Mouse (Mus musculus) embryonic facial prominence, embryonic 10.5 days (tissue): ENCODE results near the gene Phf20. TPM values are rescaled to one million over a fixed set of nuclear protein-coding genes. Genes with fewer than 3 reads are reported as not detected.
"Not testable (repeated sequence)": the region's sequence is repeated elsewhere in the genome, so short reads cannot be mapped to it uniquely, and the experiment has no call there.

Experiments used
- DNase-seq: peaks from one replicate; pipeline ENCODE4 v3.0.0-alpha.2; 2017; ENCODE audit warnings: low spot score
- H3K27ac ChIP-seq: fragments of 300-500 bp; sonication (generic); replicated peaks from 2 replicates; pipeline ENCODE4 v1.5.1; 2016; ENCODE audit warnings: mild to moderate bottlenecking
- H3K27me3 ChIP-seq: fragments of 300-500 bp; sonication (generic); replicated peaks from 2 replicates; pipeline ENCODE4 v1.6.1; 2016; ENCODE audit warnings: low read depth, mild to moderate bottlenecking; ENCODE audit not compliant: poor library complexity, severe bottlenecking
- H3K36me3 ChIP-seq: fragments of 300-500 bp; sonication (generic); replicated peaks from 2 replicates; pipeline ENCODE4 v1.6.1; 2016; ENCODE audit warnings: mild to moderate bottlenecking, moderate library complexity
- H3K4me1 ChIP-seq: fragments of 300-500 bp; sonication (generic); 2 replicates; pipeline ENCODE4 v1.6.1; 2016
- H3K4me3 ChIP-seq: fragments of 300-500 bp; sonication (generic); 2 replicates; pipeline ENCODE4 v1.5.1; 2016; ENCODE audit warnings: mild to moderate bottlenecking, moderate library complexity
- H3K9me3 ChIP-seq: fragments of 300-500 bp; sonication (generic); 2 replicates; pipeline ENCODE4 v1.6.1; 2016; ENCODE audit warnings: mild to moderate bottlenecking
- WGBS: fragments of 180-500 bp; shearing (Covaris S2); methylation state at CpG from one replicate; pipeline ENCODE4 v1.1.7; 2016; 5-methylcytosine and 5-hydroxymethylcytosine counted together
- polyA plus RNA-seq: library from polyadenylated mRNA; unstranded; fragments of >200 nt; fragmentation: Nextera tagmentation; extraction: Ambion mirVana; gene quantifications from 2 replicates; pipeline ENCODE4 v1.2.1, GENCODE M21; 2016

Phf20 gene
- polyA plus RNA-seq, 1 experiment from 2014 or later = 70.3 TPM

DNA sequence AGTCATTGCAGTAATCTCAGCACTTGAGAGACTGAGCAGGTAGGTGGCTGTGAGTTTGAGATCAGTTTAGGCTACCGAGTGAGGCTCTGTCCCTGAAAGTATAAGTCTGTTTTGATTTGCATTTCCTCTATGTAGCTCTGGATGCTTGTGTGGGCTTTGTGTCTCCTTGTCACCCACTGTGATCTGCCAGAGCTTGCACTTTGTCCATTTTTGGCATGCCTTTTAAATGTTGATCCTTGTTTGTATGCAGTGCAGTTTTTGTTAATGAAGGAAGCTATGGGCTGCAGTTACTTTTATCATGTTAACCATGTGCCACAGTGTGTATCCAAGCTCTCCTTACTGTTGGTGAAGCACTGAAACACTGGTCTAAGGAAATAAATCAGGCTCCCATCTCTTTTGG, 21.5 kb downstream of the Phf20 start:
- no peak for DNase-seq
- H3K27me3 ChIP-seq = no peaks in the 10 kb centered on the region
- 82% methylated on average over 1 of the region's 1 CpGs for WGBS
- H3K4me3 ChIP-seq = no peak overlapping the region
- H3K27ac ChIP-seq = no peak overlapping the region
- H3K4me1 ChIP-seq = no peaks in the 10 kb centered on the region
- peaks cover 56% of the 10 kb centered on the region for H3K36me3 ChIP-seq
- no peaks in the 10 kb centered on the region for H3K9me3 ChIP-seq

DNA sequence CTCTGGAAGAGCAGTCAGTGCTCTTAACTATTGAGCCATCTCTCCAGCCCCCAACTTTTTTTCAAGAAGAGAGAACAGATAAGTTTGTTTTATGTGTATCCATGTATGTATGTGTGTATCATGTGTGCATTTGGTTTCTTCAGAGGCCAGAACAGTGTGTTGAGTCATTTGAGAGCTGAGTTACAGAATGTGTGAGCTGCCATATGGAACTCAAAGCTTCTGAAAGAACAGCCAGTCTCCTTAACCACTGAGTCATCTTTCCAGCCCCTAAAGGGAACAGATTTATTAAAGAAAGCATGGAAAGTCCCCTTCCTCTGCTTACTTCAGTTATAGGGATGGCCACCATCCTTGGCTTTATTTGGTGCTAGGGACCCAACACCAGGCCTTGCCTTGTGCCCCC, 25.8 kb downstream of the Phf20 start:
- H3K36me3 ChIP-seq = peaks cover 71% of the 10 kb centered on the region
- no peak overlapping the region for H3K4me3 ChIP-seq
- H3K27me3 ChIP-seq = no peaks in the 10 kb centered on the region
- H3K9me3 ChIP-seq = no peaks in the 10 kb centered on the region
- no peak overlapping the region for H3K27ac ChIP-seq
- no peak for DNase-seq
- H3K4me1 ChIP-seq = no peaks in the 10 kb centered on the region

DNA sequence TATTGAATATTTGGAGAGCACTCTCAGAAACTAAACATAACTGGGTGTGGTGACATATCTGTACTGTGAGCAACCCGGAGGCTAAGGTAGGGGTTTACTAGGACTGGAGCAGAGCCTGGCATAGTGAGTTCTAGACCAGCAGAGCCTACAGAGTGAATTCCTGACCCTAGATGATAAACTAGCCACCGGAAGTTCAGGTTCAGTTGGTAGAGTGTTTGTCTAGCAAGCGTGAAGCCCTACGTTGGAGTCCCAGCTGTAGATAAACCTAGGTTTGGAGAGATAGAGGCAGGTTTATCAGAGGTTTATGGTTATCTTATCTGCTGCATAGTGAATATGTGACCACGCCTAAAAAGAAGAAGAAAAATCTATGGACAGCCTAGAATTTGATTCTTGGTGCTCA, 27.8 kb downstream of the Phf20 start:
- Histone ChIP-seq H3K27ac (no peak overlapping the region), H3K4me3 (no peak overlapping the region), H3K4me1 (no peaks in the 10 kb centered on the region), H3K27me3 (no peaks in the 10 kb centered on the region), H3K36me3 (peaks cover 80% of the 10 kb centered on the region), H3K9me3 (no peaks in the 10 kb centered on the region)
- DNase-seq = no peak
- 93% methylated on average over 5 of the region's 5 CpGs for WGBS

DNA sequence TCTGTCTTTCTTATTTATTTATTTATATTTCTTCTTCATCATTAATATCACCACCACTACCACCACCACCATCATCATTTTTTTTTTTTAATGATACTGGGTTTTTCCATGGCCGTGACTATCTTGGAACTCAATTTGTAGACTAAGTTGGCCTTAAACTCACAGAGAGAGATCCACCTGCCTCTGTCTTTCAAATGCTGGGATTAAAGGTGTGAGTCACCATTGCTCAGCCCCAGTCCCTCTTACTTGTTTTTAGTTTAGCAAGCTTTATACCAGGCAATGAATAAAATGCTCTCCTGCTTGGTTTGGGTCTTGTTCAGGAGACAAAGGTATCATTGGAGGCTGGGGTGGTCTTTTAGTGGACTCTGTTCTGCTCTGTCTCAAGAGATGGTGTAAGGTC, 31.4 kb downstream of the Phf20 start:
- DNase-seq = no peak
- H3K4me3 ChIP-seq = no peak overlapping the region
- no peak overlapping the region for H3K27ac ChIP-seq
- WGBS = 92% methylated on average over 1 of the region's 1 CpGs
- peaks cover 4% of the 10 kb centered on the region for H3K4me1 ChIP-seq
- H3K36me3 ChIP-seq = peaks cover 94% of the 10 kb centered on the region
- no peaks in the 10 kb centered on the region for H3K27me3 ChIP-seq
- no peaks in the 10 kb centered on the region for H3K9me3 ChIP-seq

DNA sequence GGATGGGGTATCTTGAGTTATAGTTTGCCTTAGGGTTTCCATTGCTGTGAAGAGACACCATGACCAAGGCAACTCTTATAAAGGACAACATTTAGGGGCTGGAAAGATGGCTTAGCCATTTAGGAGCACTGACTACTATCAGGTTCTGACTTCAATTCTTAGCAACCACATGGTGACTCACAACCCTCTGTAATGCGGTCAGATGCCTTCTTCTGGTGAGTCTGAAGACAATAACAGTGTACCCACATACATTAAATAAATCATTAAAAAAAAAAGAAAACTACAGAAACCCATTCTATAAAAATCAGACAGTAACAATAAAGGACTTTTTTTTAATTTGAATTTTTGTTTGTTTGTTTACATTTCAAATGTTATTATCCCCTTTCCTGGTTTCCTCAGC, 32.9 kb downstream of the Phf20 start:
- Histone ChIP-seq H3K27me3 (no peaks in the 10 kb centered on the region), H3K27ac (no peak overlapping the region), H3K9me3 (no peaks in the 10 kb centered on the region), H3K4me3 (no peak overlapping the region), H3K36me3 (peaks cover 85% of the 10 kb centered on the region), H3K4me1 (peaks cover 16% of the 10 kb centered on the region)
- DNase-seq = no peak
- 96% methylated on average over 1 of the region's 1 CpGs for WGBS

DNA sequence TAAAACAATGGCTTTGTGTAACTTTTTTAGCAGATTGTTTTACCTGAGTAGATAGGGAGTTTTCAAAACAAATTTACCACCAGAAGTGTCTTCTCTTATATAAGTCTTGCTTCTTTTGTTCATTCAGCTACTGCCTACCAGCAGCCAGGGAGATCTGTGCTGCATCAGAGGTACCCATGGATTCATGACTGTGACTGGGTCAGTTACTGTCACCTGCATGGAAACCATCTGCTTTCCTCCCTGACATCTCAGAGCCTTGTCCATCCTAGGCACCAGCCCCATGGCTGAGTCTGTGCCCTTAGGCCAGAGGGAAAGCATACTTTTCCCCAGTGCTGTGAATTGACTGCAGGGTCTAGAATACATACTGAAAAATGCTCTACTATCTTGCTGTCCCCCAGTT, 35.1 kb downstream of the Phf20 start:
- Histone ChIP-seq H3K36me3 (peaks cover 83% of the 10 kb centered on the region), H3K9me3 (no peaks in the 10 kb centered on the region), H3K4me1 (peaks cover 25% of the 10 kb centered on the region), H3K4me3 (no peak overlapping the region), H3K27me3 (no peaks in the 10 kb centered on the region), H3K27ac (no peak overlapping the region)
- DNase-seq = no peak

DNA sequence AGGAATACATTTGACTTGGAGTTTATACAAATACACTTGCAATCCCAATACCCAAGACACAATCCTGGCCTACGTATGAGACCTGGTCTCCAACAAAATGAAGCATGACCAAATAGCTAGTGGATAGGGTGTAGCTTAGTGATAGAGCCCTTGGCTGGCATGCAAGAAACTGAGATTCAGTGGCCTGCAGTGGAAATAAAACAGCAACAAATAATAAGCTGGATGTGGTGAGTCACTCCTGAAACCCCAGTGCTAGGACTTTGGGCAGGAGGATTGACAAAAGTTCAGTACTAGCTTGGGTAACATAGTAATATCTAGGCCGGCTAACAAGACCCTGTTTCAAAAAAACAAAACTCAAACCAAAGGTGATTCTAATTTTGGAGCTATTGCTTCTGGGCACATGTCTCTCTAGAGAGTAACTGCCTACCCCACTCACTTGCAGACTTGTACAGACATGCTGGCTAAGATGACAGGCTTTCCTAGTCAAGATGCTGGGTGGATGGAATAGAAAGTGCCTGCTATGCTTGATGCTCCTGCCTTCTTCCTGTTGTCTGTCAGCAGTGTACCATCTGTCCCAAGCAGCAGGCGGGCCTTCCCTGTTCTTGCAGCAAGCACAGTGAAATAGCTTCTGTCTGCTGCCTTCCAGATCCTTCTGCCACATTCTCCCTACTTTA, 37.1 kb downstream of the Phf20 start:
- WGBS = 51% methylated on average over 3 of the region's 3 CpGs
- Histone ChIP-seq H3K27ac (peak overlapping the region; percentile 63), H3K9me3 (no peaks in the 10 kb centered on the region), H3K27me3 (no peaks in the 10 kb centered on the region), H3K36me3 (peaks cover 80% of the 10 kb centered on the region), H3K4me1 (peaks cover 25% of the 10 kb centered on the region), H3K4me3 (no peak overlapping the region)
- DNase-seq = peak; percentile 19

DNA sequence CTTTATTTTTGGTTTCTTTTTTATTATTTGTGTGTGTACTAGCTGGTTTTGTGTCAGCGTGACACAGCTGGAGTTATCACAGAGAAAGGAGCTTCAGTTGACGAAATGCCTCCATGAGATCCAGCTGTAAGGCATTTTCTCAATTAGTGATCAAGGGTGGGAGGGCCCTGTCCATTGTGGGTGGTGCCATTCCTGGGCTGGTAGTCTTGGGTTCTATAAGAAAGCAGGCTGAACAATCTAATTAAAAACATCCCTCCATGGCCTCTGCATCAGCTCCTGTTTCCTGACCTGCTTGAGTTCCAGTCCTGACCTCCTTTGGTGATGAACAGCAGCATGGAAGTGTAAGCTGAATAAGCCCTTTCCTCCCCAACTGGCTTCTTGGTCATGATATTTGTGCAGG, 37.8 kb downstream of the Phf20 start:
- H3K4me3 ChIP-seq, H3K27ac ChIP-seq, H3K27me3 ChIP-seq, H3K9me3 ChIP-seq: not testable (repeated sequence)
- WGBS = 26% methylated on average over 2 of the region's 2 CpGs
- Histone ChIP-seq H3K4me1 (peaks cover 25% of the 10 kb centered on the region), H3K36me3 (peaks cover 77% of the 10 kb centered on the region)
- peak; percentile 65 for DNase-seq

DNA sequence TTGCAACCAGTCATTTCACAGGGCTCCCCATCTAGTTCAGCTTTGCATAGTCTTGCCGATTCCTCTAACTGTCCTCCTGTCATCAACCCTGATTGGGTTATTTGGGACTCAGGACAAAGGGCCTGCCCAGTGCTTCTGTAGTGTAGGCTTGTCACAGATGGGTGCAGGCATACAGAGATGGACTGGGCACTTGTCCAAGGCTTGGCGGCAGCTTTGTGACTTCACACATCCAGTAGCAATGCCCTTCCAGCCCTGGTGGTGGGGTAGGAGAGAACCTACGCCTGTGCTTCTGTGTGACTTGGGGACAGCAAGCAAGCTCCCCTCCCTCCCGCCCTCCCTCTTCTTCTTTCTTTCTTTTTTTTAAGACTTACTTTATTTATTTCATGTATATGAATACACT, 39.6 kb downstream of the Phf20 start:
- Histone ChIP-seq H3K4me1 (peaks cover 25% of the 10 kb centered on the region), H3K27ac (no peak overlapping the region), H3K9me3 (no peaks in the 10 kb centered on the region), H3K27me3 (no peaks in the 10 kb centered on the region), H3K36me3 (peaks cover 80% of the 10 kb centered on the region), H3K4me3 (no peak overlapping the region)
- WGBS = 88% methylated on average over 4 of the region's 4 CpGs
- DNase-seq = no peak

DNA sequence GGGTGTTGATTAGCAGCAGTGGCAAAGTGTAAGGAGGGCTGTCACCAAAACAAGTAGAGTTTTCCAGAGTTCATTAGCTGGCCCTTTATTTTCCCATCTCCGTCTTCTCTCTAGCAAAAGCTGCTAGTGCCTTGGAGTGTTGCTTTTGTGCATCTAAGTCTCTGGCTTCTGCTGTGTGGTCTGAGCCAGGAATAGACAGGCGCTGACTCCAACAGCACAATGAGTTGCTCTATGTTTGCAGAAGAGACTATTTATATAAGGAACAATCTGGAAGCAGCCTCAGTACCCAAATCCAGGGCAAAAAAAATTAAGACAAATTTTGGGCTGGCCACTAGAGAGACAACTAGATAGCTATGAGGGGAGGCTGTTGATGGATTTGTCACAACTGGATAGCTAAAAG, 45.4 kb downstream of the Phf20 start:
- Histone ChIP-seq H3K36me3 (peaks cover 80% of the 10 kb centered on the region), H3K4me1 (peaks cover 12% of the 10 kb centered on the region; the same call in 1 of the 2 replicates), H3K9me3 (no peaks in the 10 kb centered on the region), H3K27ac (no peak overlapping the region), H3K27me3 (no peaks in the 10 kb centered on the region), H3K4me3 (no peak overlapping the region)
- DNase-seq = no peak
- WGBS = 93% methylated on average over 2 of the region's 2 CpGs

DNA sequence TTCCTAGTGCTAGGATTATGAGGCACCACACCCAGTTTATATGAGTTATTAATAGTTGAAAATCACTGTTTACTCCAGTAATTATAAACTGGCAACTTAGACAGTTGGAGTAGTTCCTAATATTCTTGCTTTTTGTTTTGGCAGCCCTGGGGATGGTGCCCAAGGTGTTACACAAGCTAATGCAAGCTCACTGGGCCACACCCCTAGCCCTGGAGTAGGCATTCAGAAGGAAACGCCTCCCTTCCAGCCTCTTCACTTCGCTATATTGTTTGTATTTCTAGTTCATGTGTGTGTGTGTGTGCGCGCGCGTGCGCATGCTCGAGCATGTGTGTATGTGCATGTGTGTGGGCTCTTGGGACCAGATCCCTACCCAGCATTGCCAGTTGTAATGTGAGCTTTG, 46.7 kb downstream of the Phf20 start:
- Histone ChIP-seq H3K4me1 (peaks cover 12% of the 10 kb centered on the region; the same call in 1 of the 2 replicates), H3K36me3 (peaks cover 84% of the 10 kb centered on the region), H3K27ac (no peak overlapping the region), H3K9me3 (no peaks in the 10 kb centered on the region), H3K27me3 (no peaks in the 10 kb centered on the region), H3K4me3 (no peak overlapping the region)
- 93% methylated on average over 8 of the region's 8 CpGs for WGBS
- DNase-seq = no peak

DNA sequence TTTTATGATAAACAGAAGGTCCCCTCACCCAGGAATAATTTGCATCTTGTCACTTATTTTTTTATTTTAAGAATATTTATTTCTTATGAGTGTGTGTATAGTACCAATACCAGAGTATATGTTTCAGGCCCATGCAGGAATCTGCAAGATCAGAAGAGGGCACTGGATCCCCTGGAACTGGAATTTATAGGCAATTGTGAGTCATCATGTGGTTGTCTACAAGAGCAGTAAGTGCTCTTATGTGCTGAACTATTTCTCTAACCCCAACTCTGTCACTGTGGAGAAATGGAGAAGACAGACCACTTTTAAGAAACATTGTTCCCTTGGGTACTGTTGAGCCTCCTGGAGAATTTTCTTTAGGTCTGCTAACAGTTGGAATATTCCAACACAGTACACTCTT, 51.3 kb downstream of the Phf20 start:
- no peak overlapping the region for H3K4me3 ChIP-seq
- no peak for DNase-seq
- no peaks in the 10 kb centered on the region for H3K27me3 ChIP-seq
- H3K9me3 ChIP-seq = no peaks in the 10 kb centered on the region
- H3K27ac ChIP-seq = no peak overlapping the region
- H3K36me3 ChIP-seq = peaks cover 83% of the 10 kb centered on the region
- H3K4me1 ChIP-seq = peaks cover 12% of the 10 kb centered on the region; the same call in 1 of the 2 replicates

DNA sequence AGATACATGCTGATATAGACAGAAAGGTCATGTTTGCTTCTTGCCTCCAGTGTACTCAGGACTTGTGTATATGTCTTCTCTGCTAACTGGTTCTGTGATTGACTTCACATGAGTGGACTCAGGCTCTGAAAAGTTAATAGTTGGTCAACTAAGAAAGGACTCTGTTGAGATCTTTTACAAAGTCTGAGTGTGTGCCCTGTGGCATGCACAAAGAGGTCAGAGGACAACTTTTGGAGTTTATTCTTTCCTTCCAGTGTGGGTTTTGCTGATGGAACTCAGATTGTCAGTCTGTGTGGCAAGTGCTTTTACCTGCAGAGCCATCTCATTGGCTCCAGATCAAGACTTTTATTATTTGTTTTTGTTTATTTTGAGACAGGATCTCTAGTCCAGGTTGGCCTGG, 54.5 kb downstream of the Phf20 start:
- H3K4me1 ChIP-seq = peaks cover 6% of the 10 kb centered on the region; the same call in 1 of the 2 replicates
- H3K36me3 ChIP-seq = peaks cover 88% of the 10 kb centered on the region

DNA sequence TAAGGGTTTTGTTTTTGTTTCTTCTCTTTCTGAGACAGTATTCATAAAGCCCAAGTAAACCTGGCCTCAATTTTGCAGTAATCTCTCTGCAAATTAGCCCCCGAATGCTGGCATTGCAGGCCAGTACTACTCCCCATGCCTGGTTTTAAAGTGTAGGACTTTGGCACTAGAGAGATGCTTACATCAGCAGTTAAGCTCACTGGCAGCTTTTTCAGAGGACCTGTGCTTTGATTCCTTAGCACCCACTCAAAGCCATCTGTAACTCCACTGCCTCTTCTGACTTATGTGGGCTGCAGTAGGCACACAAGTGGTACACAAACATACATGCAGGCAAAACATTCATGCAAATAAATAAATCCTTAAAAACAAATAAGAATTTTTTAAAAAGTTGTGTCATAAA, 55.0 kb downstream of the Phf20 start:
- Histone ChIP-seq H3K36me3 (peaks cover 90% of the 10 kb centered on the region), H3K27ac (no peak overlapping the region), H3K9me3 (no peaks in the 10 kb centered on the region), H3K4me1 (peaks cover under 1% of the 10 kb centered on the region; the same call in 1 of the 2 replicates), H3K4me3 (no peak overlapping the region), H3K27me3 (no peaks in the 10 kb centered on the region)
- no peak for DNase-seq
- 83% methylated on average over 1 of the region's 1 CpGs for WGBS

More for the DNA sequence above, 54.5 kb downstream of the Phf20 start:
- Histone ChIP-seq H3K27ac (no peak overlapping the region), H3K4me3 (no peak overlapping the region), H3K9me3 (no peaks in the 10 kb centered on the region), H3K27me3 (no peaks in the 10 kb centered on the region)
- DNase-seq = no peak
